Mouse (Mus musculus): ENCODE data around the gene Lamb3.

- TF ChIP-seq CTCF (IDR thresholded peaks at IDR 0.05; ENCODE audit: low read depth) (peak; percentile 82), EP300 (optimal IDR thresholded peaks at IDR 0.05) (no peak)
These were observed 175.5 kb downstream of the Lamb3 start for GRCm38 (mm10) chr1:193382841-193383462.
